Mouse (Mus musculus) midbrain, embryonic 11.5 days (tissue): Measurements from ENCODE around the gene Gm17490. TPM values are rescaled to one million over a fixed set of nuclear protein-coding genes. Genes with fewer than 3 reads are reported as not detected.

Experiments used
- ATAC-seq: fragments of 200-750 bp; cut with Nextera tagmentation; 2 replicates; pipeline ENCODE4 v1.8.0; 2017; ENCODE audit warnings: moderate TSS enrichment, moderate library complexity; ENCODE audit not compliant: low FRiP score
- DNase-seq: peaks from one replicate; pipeline ENCODE4 v3.0.0; 2015; ENCODE audit warnings: low spot score; ENCODE audit errors: missing footprints
- H3K27ac ChIP-seq: fragments of 300-500 bp; sonication (generic); 2 replicates; pipeline ENCODE4 v1.5.1; 2014; ENCODE audit warnings: low read depth, low read length
- H3K27me3 ChIP-seq: fragments of 300-500 bp; sonication (generic); 2 replicates; pipeline ENCODE4 v1.6.1; 2014; ENCODE audit warnings: mild to moderate bottlenecking, low read length, moderate library complexity, mixed read lengths; ENCODE audit not compliant: control insufficient read depth, insufficient read depth
- H3K36me3 ChIP-seq: fragments of 300-500 bp; sonication (generic); 2 replicates; pipeline ENCODE4 v1.6.1; 2014; ENCODE audit warnings: mild to moderate bottlenecking, low read length, moderate library complexity, mixed read lengths; ENCODE audit not compliant: control insufficient read depth, insufficient read depth
- H3K4me1 ChIP-seq: fragments of 300-500 bp; sonication (generic); 2 replicates; pipeline ENCODE4 v1.6.1; 2014; ENCODE audit warnings: low read length; ENCODE audit not compliant: control insufficient read depth, insufficient read depth
- H3K4me2 ChIP-seq: fragments of 300-500 bp; sonication (generic); 2 replicates; pipeline ENCODE4 v1.6.1; 2014; ENCODE audit warnings: mild to moderate bottlenecking, moderate library complexity
- H3K4me3 ChIP-seq: fragments of 300-500 bp; sonication (generic); 2 replicates; pipeline ENCODE4 v1.5.1; 2014; ENCODE audit warnings: low read depth, low read length
- H3K9ac ChIP-seq: fragments of 300-500 bp; sonication (generic); 2 replicates; pipeline ENCODE4 v1.6.1; 2014; ENCODE audit warnings: low read length
- H3K9me3 ChIP-seq: fragments of 300-500 bp; sonication (generic); 2 replicates; pipeline ENCODE4 v1.6.1; 2016; ENCODE audit warnings: low read length; ENCODE audit not compliant: control insufficient read depth
- WGBS: fragments of 180-500 bp; shearing (Covaris S2); extraction: QIAGEN DNeasy Blood & Tissue Kit; methylation state at CpG from one replicate; pipeline ENCODE4 v1.1.7; 2014; 5-methylcytosine and 5-hydroxymethylcytosine counted together
- polyA plus RNA-seq: library from polyadenylated mRNA; unstranded; fragments of >200 nt; fragmentation: Nextera tagmentation; extraction: Ambion mirVana; gene quantifications from 2 replicates; pipeline ENCODE4 v1.2.1, GENCODE M21; 2014

Gm17490 gene
- polyA plus RNA-seq = not detected in 2 replicates

GRCm38 (mm10) chr2:11625890-11626289 is at the start of gene Gm17490:
Gm17490 (minus strand) TSS chr2:11626264.
- Histone ChIP-seq H3K36me3 (no peaks in the 10 kb centered on the region), H3K4me2 (no peak within 1 kb of the TSS), H3K9ac (no peak within 1 kb of the TSS), H3K9me3 (no peaks in the 10 kb centered on the region), H3K27ac (no peak within 1 kb of the TSS), H3K27me3 (no peaks in the 10 kb centered on the region), H3K4me1 (no peaks in the 10 kb centered on the region), H3K4me3 (no peak within 1 kb of the TSS)
- 90% methylated on average over 5 of the region's 5 CpGs for WGBS
- ATAC-seq (no peak), DNase-seq (no peak)

GRCm38 (mm10) chr2:11672144-11672543 is 46.1 kb upstream of the Gm17490 start:
- Histone ChIP-seq H3K4me3 (no peak overlapping the region), H3K36me3 (no peaks in the 10 kb centered on the region), H3K4me2 (no peak overlapping the region), H3K27me3 (no peaks in the 10 kb centered on the region), H3K9me3 (no peaks in the 10 kb centered on the region), H3K27ac (no peak overlapping the region), H3K4me1 (no peaks in the 10 kb centered on the region), H3K9ac (no peak overlapping the region)
- ATAC-seq = no peak
- no peak for DNase-seq
- 14% methylated on average over 3 of the region's 3 CpGs for WGBS

- WGBS = 90% methylated on average over 3 of the region's 3 CpGs
- ATAC-seq (no peak), DNase-seq (no peak)
- Histone ChIP-seq H3K4me1 (no peaks in the 10 kb centered on the region), H3K4me2 (no peak overlapping the region), H3K9ac (no peak overlapping the region), H3K36me3 (no peaks in the 10 kb centered on the region), H3K27ac (no peak overlapping the region), H3K4me3 (no peak overlapping the region), H3K27me3 (no peaks in the 10 kb centered on the region), H3K9me3 (no peaks in the 10 kb centered on the region)
These were observed 39.3 kb upstream of the Gm17490 start for GRCm38 (mm10) chr2:11665326-11665725.

DNA sequence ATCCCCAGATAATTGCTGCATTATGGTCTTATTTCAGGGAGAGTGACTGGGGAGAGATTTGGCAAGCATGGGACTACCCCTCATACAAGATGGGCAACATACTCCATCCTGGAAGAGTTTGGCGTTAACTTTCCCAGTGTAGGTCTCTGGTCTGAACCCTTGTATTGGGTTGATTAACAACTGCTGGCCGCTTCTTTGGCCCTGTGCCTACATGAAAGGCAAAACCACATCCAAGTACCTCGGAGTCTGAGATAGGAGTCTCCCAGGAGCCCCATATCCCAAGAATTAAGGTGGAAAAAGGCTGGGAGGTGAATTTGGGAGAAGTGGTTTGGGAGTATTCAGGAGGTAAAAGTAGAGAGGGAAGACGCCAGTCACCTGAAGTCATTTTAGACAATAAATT is 38.7 kb upstream of the Gm17490 start:
- no peak overlapping the region for H3K9ac ChIP-seq
- ATAC-seq (no peak), DNase-seq (no peak)
- H3K9me3 ChIP-seq = no peaks in the 10 kb centered on the region
- H3K27me3 ChIP-seq = no peaks in the 10 kb centered on the region
- no peak overlapping the region for H3K4me3 ChIP-seq
- no peak overlapping the region for H3K4me2 ChIP-seq
- H3K4me1 ChIP-seq = no peaks in the 10 kb centered on the region
- 85% methylated on average over 4 of the region's 4 CpGs for WGBS
- H3K27ac ChIP-seq = no peak overlapping the region
- no peaks in the 10 kb centered on the region for H3K36me3 ChIP-seq

GRCm38 (mm10) chr2:11664367-11664766 is 38.3 kb upstream of the Gm17490 start:
- WGBS = 49% methylated on average over 6 of the region's 6 CpGs
- 0 out of 2 replicates have a peak overlapping the region, but pooled peaks have one; percentile 13 for H3K9ac ChIP-seq

DNA sequence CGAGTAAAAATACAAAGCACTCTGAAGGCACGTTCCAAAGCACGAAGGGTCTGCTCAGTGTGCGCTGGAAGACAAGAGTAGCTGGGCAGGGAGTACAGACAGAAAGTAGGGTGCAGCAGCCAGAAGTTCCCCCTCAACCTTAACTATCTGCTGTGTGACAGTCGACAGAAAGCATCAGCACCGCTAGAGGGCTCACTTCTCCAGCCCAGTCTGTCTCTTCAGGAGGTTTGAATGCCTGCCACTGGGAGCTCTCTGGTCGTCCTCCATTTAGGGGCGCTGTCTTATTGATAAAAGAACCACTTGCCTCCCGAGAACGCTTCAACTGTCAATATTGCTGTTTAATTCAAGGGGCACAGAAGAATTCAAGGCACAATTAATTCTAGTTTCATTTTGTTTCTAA is 37.9 kb upstream of the Gm17490 start:
- Histone ChIP-seq H3K36me3 (no peaks in the 10 kb centered on the region), H3K4me3 (no peak overlapping the region), H3K4me2 (peak overlapping the region; percentile 22), H3K27me3 (no peaks in the 10 kb centered on the region), H3K9me3 (no peaks in the 10 kb centered on the region), H3K27ac (no peak overlapping the region), H3K4me1 (no peaks in the 10 kb centered on the region), H3K9ac (no peak overlapping the region)
- 5% methylated on average over 10 of the region's 10 CpGs for WGBS
- DNase-seq (peak; percentile 92), ATAC-seq (peak; percentile 89)

More at GRCm38 (mm10) chr2:11664367-11664766, 38.3 kb upstream of the Gm17490 start:
- Histone ChIP-seq H3K4me2 (peak overlapping the region; percentile 22), H3K9me3 (no peaks in the 10 kb centered on the region), H3K27ac (no peak overlapping the region), H3K4me1 (no peaks in the 10 kb centered on the region), H3K27me3 (no peaks in the 10 kb centered on the region), H3K4me3 (no peak overlapping the region), H3K36me3 (no peaks in the 10 kb centered on the region)
- ATAC-seq (peak; percentile 70; the same call in 1 of the 2 replicates), DNase-seq (no peak)

DNA sequence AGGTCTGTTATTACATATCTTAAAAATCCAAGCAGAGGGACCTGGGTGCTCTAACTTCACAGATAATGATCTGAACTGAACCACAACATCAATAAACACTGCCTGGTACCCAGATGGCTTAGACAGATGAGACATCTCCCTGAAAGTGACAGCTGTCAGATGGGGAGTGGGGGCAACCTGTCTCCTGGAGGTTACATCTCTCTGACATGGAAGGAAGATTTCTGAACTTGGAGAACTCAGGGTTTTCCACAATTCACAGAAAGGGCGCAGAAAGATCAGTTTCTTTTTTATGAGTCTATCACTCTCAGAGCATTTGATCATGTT is 36.8 kb upstream of the Gm17490 start:
- ATAC-seq = no peak
- no peaks in the 10 kb centered on the region for H3K9me3 ChIP-seq
- WGBS = 84% methylated on average over 1 of the region's 1 CpGs

GRCm38 (mm10) chr2:11662143-11662906 is 36.3 kb upstream of the Gm17490 start:
- no peaks in the 10 kb centered on the region for H3K4me1 ChIP-seq
- H3K9ac ChIP-seq = no peak overlapping the region
- H3K27me3 ChIP-seq = no peaks in the 10 kb centered on the region
- WGBS = 85% methylated on average over 6 of the region's 6 CpGs
- ATAC-seq (no peak), DNase-seq (no peak)
- no peaks in the 10 kb centered on the region for H3K36me3 ChIP-seq
- no peaks in the 10 kb centered on the region for H3K9me3 ChIP-seq
- H3K27ac ChIP-seq = no peak overlapping the region
- no peak overlapping the region for H3K4me2 ChIP-seq
- no peak overlapping the region for H3K4me3 ChIP-seq

More for the DNA sequence above, 36.8 kb upstream of the Gm17490 start:
- Histone ChIP-seq H3K4me3 (no peak overlapping the region), H3K27ac (no peak overlapping the region), H3K4me2 (no peak overlapping the region), H3K4me1 (no peaks in the 10 kb centered on the region), H3K36me3 (no peaks in the 10 kb centered on the region), H3K9ac (no peak overlapping the region), H3K27me3 (no peaks in the 10 kb centered on the region)
- DNase-seq = no peak

DNA sequence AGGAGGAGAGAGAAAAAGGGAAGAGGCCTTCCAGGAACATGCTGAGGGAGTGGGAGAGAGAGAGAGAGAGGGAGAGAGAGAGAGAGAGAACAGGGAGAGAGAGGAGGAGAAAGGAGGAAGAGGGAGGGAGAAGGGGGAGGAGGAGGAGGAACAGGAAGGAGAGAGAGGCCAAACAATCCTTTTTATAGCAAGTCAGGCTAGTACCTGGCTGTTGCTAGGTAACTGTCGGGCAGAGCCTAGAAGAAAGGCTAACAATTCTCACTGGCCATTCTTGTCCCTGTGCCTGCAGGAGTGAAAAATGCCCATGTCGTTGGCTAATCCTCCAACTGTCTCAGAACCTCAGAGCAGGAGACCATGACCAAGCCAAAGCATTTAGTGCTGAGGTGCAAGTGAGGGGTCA is 33.2 kb upstream of the Gm17490 start:
- no peak for DNase-seq
- Histone ChIP-seq H3K9me3 (no peaks in the 10 kb centered on the region), H3K4me2 (no peak overlapping the region), H3K4me3 (no peak overlapping the region), H3K4me1 (no peaks in the 10 kb centered on the region), H3K27ac (no peak overlapping the region), H3K9ac (no peak overlapping the region), H3K36me3 (no peaks in the 10 kb centered on the region), H3K27me3 (no peaks in the 10 kb centered on the region)
- 16% methylated on average over 2 of the region's 2 CpGs for WGBS
- no peak for ATAC-seq
